Mouse (Mus musculus): ENCODE measurements around the gene Ccdc137. TPM values are rescaled to one million over a fixed set of nuclear protein-coding genes. Genes with fewer than 3 reads are reported as not detected.
A peak's percentile ranks its signal among the peaks of the same experiment; 100 is the strongest.

Gene Ccdc137
- polyA plus RNA-seq, 1 experiment from 2014 or later: 15.2 TPM

DNA sequence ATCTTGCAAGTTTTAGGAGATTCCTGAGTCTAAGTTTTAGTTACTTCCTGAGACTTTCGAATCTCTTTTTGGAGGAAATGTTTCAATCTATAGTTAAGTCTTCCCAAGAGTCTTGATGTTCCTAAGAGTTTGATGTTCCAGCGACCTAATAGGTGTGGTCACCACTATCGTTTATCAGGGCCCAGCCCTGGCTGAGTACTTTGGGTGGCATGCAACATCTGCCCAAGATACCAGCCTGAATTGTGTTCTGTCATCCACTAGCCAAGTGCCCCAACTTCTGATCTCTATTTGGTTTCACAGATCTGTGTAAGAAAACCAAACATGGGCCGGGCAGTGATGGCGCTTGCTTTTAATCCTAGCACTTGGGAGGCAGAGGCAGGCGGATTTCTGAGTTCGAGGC lies 2.5 kb upstream of the Ccdc137 start:
- H3K27ac ChIP-seq (ENCODE audit: low read length): peak overlapping the region; percentile 45
- 58% methylated on average over 7 of the region's 7 CpGs for WGBS (ENCODE audit: insufficient replicate concordance)
- ATAC-seq (ENCODE audit: low read depth): peak; percentile 62

DNA sequence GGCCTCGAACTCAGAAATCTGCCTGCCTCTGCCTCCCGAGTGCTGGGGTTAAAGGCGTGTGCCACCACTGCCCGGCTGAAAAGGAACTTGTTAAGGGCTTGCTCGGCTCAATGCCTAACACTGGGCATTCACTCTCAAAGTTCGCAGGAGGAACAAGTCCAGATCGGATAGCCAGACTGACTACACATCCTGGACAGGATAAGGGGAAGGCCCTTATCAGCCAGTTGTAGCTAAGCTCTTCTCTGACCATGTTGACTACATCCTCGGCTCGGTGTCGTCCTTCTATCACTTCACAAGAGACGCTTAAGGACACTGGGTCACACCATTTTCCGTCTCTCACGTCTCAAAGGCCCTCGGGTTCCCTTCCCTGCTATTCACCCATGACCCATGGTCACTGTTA lies 545 bp upstream of the Ccdc137 start:
- peak overlapping the region; percentile 83 for H3K4me3 ChIP-seq (ENCODE audit: low read depth, low read length)
- peaks cover 8% of the 10 kb centered on the region for H3K36me3 ChIP-seq (ENCODE audit: control insufficient read depth, insufficient read depth)
- WGBS (ENCODE audit: insufficient replicate concordance): 6% methylated on average over 14 of the region's 14 CpGs
- no peaks in the 10 kb centered on the region for H3K27me3 ChIP-seq (ENCODE audit: control insufficient read depth, insufficient read depth, low read depth, low read length)
- H3K27ac ChIP-seq (ENCODE audit: low read length): peak overlapping the region; percentile 87
- peak overlapping the region; percentile 92 for H3K4me2 ChIP-seq (ENCODE audit: low read depth, low read length)
- H3K9me3 ChIP-seq (replicated peaks; ENCODE audit: control insufficient read depth, low read length): no peaks in the 10 kb centered on the region
- peak; percentile 35 for ATAC-seq (ENCODE audit: low read depth)
- peaks cover 39% of the 10 kb centered on the region for H3K4me1 ChIP-seq (ENCODE audit: control insufficient read depth, low read depth, low read length)
- peak overlapping the region; percentile 85 for H3K9ac ChIP-seq (ENCODE audit: low read depth, low read length)

More for the DNA sequence above, 2.5 kb upstream of the Ccdc137 start:
- Histone ChIP-seq H3K9ac (ENCODE audit: low read depth, low read length) (no peak overlapping the region; the same call in 1 of the 2 replicates), H3K4me2 (ENCODE audit: low read depth, low read length) (peak overlapping the region; percentile 30), H3K27me3 (ENCODE audit: control insufficient read depth, insufficient read depth, low read depth, low read length) (no peaks in the 10 kb centered on the region), H3K4me3 (ENCODE audit: low read depth, low read length) (no peak overlapping the region), H3K9me3 (replicated peaks; ENCODE audit: control insufficient read depth, low read length) (no peaks in the 10 kb centered on the region), H3K36me3 (ENCODE audit: control insufficient read depth, insufficient read depth) (no peaks in the 10 kb centered on the region), H3K4me1 (ENCODE audit: control insufficient read depth, low read depth, low read length) (peaks cover 39% of the 10 kb centered on the region)

DNA sequence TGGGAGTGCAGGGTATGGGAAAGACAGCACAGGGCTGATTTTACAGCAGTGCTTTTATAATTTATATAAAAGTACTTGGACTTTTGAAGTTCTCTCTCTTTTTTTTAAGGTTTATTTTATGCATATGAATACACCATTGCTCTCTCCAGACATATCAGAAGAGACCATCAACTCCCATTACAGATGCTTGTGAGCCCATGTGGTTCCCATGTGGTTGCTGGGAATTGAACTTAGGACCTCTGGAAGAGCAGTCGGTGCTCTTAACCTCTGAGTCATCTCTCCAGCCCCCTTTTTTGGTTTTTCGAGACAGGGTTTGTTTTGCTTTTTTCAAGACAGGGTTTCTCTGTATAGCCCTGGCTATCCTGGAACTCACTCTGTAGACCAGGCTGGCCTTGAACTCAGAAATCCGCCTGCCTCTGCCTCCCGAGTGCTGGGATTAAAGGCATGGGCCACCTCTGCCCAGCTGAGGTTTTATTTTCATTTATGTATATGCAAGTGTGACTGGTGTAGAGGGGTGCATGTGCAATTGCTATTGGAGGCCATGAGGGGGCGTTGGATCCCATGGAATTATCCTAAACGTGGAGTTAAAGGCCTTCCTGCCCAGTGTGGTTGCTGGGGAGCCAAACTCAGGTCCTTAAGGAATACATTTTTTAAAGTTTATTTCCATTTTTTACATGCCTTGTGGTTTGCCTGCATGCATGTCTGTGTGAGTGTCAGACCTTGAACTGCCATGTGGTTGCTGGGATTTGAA lies 1.1 kb downstream of the Ccdc137 start:
- peak overlapping the region; percentile 83 for H3K4me3 ChIP-seq (ENCODE audit: low read depth, low read length)
- H3K9ac ChIP-seq (ENCODE audit: low read depth, low read length): peak overlapping the region; percentile 85
- peak overlapping the region; percentile 92 for H3K4me2 ChIP-seq (ENCODE audit: low read depth, low read length)
- H3K27ac ChIP-seq (ENCODE audit: low read length): peak overlapping the region; percentile 87; the same call in 1 of the 2 replicates
- 34% methylated on average over 6 of the region's 6 CpGs for WGBS (ENCODE audit: insufficient replicate concordance)
- no peak for ATAC-seq (ENCODE audit: low read depth)
- H3K9me3 ChIP-seq (replicated peaks; ENCODE audit: control insufficient read depth, low read length): no peaks in the 10 kb centered on the region
- H3K4me1 ChIP-seq (ENCODE audit: control insufficient read depth, low read depth, low read length): peaks cover 39% of the 10 kb centered on the region
- no peaks in the 10 kb centered on the region for H3K27me3 ChIP-seq (ENCODE audit: control insufficient read depth, insufficient read depth, low read depth, low read length)
- H3K36me3 ChIP-seq (ENCODE audit: control insufficient read depth, insufficient read depth): peaks cover 8% of the 10 kb centered on the region

DNA sequence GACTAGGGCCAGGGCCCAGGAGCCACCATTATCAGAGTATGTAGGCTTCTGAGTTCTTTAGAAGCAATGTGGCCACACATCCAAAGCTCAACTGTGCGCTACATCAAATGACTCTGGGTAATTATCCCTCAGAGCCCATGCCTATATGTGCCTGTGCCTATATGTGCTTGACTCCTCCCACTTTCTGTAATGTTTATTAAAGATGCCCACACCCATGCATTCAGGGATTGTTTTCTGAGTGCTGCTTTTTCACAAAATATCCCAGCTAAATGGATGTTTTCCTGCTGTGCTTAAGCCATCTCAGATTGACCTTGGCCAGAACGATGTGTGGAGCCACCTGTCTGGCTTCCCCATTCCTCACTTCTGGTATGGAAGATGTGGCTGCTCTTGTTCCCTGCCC lies 5.6 kb downstream of the Ccdc137 start:
- Histone ChIP-seq H3K9me3 (replicated peaks; ENCODE audit: control insufficient read depth, low read length) (no peaks in the 10 kb centered on the region), H3K9ac (ENCODE audit: low read depth, low read length) (no peak overlapping the region), H3K4me2 (ENCODE audit: low read depth, low read length) (no peak overlapping the region), H3K4me1 (ENCODE audit: control insufficient read depth, low read depth, low read length) (peaks cover 30% of the 10 kb centered on the region), H3K27ac (ENCODE audit: low read length) (no peak overlapping the region), H3K27me3 (ENCODE audit: control insufficient read depth, insufficient read depth, low read depth, low read length) (no peaks in the 10 kb centered on the region), H3K4me3 (ENCODE audit: low read depth, low read length) (no peak overlapping the region), H3K36me3 (ENCODE audit: control insufficient read depth, insufficient read depth) (peaks cover 8% of the 10 kb centered on the region)
- WGBS (ENCODE audit: insufficient replicate concordance): 80% methylated on average over 2 of the region's 2 CpGs
- ATAC-seq (ENCODE audit: low read depth): no peak

DNA sequence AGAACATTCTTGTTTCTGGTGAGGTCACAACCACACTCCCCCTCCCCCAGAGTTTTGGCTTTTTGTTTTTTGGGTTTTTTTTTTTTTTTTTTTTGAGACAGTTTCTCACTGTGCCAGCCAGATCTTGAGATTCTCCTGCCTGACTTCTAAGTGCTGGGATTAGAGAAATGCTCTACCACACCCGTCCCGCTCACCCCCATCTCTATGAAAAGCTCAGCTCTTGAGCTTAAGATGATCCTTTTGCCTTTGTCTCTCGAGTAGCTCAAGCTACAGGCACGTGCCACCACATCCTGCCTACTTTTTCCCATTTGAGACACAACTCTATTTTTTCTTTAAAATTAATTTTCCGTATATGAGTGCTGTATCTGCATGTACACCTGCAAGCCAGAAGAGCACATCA lies 6.5 kb downstream of the Ccdc137 start:
- H3K36me3 ChIP-seq (ENCODE audit: control insufficient read depth, insufficient read depth): peaks cover 10% of the 10 kb centered on the region

DNA sequence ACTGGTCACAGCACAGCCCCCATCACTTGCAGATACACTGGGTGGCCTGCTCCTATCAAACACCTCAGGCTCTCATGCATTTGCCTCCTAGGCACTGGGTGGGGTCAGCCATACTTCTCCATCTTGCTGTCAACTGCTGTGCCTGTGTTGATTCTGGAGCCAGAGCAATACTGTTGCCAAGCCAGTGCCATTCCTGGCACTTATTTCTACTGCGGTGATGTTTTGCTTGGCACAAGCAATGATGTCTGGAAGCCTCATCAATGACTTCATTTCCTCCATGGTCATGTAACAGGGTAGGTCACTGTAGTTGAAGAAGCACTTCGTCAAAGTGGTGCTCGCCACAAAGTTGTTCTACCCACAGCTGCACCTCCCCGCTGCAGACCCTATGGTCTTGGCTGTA lies 7.6 kb downstream of the Ccdc137 start:
- ATAC-seq (ENCODE audit: low read depth): no peak

More for the DNA sequence above, 6.5 kb downstream of the Ccdc137 start:
- no peak for ATAC-seq (ENCODE audit: low read depth)
- H3K9ac ChIP-seq (ENCODE audit: low read depth, low read length): no peak overlapping the region
- H3K4me1 ChIP-seq (ENCODE audit: control insufficient read depth, low read depth, low read length): peaks cover 26% of the 10 kb centered on the region
- H3K27ac ChIP-seq (ENCODE audit: low read length): no peak overlapping the region
- no peak overlapping the region for H3K4me3 ChIP-seq (ENCODE audit: low read depth, low read length)
- H3K4me2 ChIP-seq (ENCODE audit: low read depth, low read length): no peak overlapping the region
- H3K27me3 ChIP-seq (ENCODE audit: control insufficient read depth, insufficient read depth, low read depth, low read length): no peaks in the 10 kb centered on the region
- 72% methylated on average over 5 of the region's 5 CpGs for WGBS (ENCODE audit: insufficient replicate concordance)
- H3K9me3 ChIP-seq (replicated peaks; ENCODE audit: control insufficient read depth, low read length): no peaks in the 10 kb centered on the region

DNA sequence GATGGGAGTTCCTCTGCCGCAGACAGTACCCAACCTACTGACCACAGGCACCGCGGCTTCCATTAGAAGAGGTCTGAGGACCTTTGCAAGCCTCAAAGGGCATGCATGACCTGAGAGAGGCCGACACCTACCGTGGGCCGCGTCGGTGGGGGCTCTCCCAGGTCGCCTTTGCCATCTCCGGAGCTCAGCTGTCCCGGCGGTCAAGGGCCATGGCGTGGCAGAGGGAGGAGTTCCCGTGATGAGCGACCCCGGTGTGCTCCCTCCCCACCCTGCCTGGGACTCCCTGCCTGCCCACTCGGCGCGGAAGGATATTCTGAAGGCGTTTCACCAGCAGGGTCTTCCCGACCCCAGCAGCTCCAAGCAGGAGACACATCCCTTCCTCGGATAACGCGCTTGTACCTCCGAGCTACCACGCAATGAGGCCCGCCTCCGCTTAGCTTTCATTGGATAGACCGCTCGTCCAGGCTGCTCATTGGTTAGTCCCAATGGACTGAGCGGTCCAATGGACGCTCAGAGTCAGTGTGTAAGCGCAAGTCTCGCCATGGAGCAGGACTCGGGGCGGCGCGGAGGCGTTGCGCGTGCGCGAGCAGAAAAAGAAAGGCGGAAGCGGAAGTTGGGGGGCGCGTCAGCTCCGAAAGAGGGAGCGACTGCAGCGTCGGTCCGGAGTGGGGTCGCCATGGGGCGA lies 9.3 kb downstream of the Ccdc137 start, which contains the start of gene Arl16:
Gene Arl16, minus strand, starts transcription at position 557 of the 685 bp plus-strand sequence.
- Histone ChIP-seq H3K36me3 (ENCODE audit: control insufficient read depth, insufficient read depth) (peaks cover 18% of the 10 kb centered on the region), H3K27ac (ENCODE audit: low read length) (peak within 1 kb of the TSS; percentile 75), H3K4me2 (ENCODE audit: low read depth, low read length) (peak within 1 kb of the TSS; percentile 94), H3K9ac (ENCODE audit: low read depth, low read length) (peak within 1 kb of the TSS; percentile 91), H3K27me3 (ENCODE audit: control insufficient read depth, insufficient read depth, low read depth, low read length) (no peaks in the 10 kb centered on the region), H3K9me3 (replicated peaks; ENCODE audit: control insufficient read depth, low read length) (no peaks in the 10 kb centered on the region), H3K4me1 (ENCODE audit: control insufficient read depth, low read depth, low read length) (peaks cover 23% of the 10 kb centered on the region), H3K4me3 (ENCODE audit: low read depth, low read length) (peak within 1 kb of the TSS; percentile 96)
- under 1% methylated on average over 46 of the region's 54 CpGs for WGBS (ENCODE audit: insufficient replicate concordance)
- peak; percentile 100 for ATAC-seq (ENCODE audit: low read depth)

More for the DNA sequence above, 7.6 kb downstream of the Ccdc137 start:
- 72% methylated on average over 4 of the region's 4 CpGs for WGBS (ENCODE audit: insufficient replicate concordance)
- Histone ChIP-seq H3K27ac (ENCODE audit: low read length) (no peak overlapping the region), H3K36me3 (ENCODE audit: control insufficient read depth, insufficient read depth) (peaks cover 14% of the 10 kb centered on the region), H3K9me3 (replicated peaks; ENCODE audit: control insufficient read depth, low read length) (no peaks in the 10 kb centered on the region), H3K4me2 (ENCODE audit: low read depth, low read length) (no peak overlapping the region), H3K4me3 (ENCODE audit: low read depth, low read length) (no peak overlapping the region), H3K27me3 (ENCODE audit: control insufficient read depth, insufficient read depth, low read depth, low read length) (no peaks in the 10 kb centered on the region), H3K4me1 (ENCODE audit: control insufficient read depth, low read depth, low read length) (peaks cover 23% of the 10 kb centered on the region), H3K9ac (ENCODE audit: low read depth, low read length) (no peak overlapping the region)

DNA sequence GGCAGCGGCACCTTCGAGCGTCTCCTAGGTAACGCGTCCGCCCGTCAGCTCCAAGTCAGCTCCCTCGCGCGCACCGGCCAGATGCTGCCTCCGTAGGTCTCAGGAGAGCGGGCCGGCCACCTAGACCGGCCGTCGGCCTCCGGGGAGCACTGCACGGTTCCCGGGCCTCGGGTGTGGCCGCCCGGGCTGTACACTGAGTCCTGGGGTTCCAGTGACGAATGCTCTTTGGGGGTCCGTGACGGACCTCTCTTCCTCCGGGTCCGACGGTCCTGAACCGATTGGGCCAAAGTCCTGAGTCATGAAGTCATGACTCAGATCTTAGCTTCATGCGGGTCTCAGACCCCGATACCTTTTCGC lies 9.8 kb downstream of the Ccdc137 start:
- under 1% methylated on average over 33 of the region's 33 CpGs for WGBS (ENCODE audit: insufficient replicate concordance)
- Histone ChIP-seq H3K9ac (ENCODE audit: low read depth, low read length) (peak overlapping the region; percentile 91), H3K27me3 (ENCODE audit: control insufficient read depth, insufficient read depth, low read depth, low read length) (no peaks in the 10 kb centered on the region), H3K36me3 (ENCODE audit: control insufficient read depth, insufficient read depth) (peaks cover 18% of the 10 kb centered on the region), H3K27ac (ENCODE audit: low read length) (peak overlapping the region; percentile 75), H3K9me3 (replicated peaks; ENCODE audit: control insufficient read depth, low read length) (no peaks in the 10 kb centered on the region), H3K4me2 (ENCODE audit: low read depth, low read length) (peak overlapping the region; percentile 94), H3K4me3 (ENCODE audit: low read depth, low read length) (peak overlapping the region; percentile 96), H3K4me1 (ENCODE audit: control insufficient read depth, low read depth, low read length) (peaks cover 23% of the 10 kb centered on the region)
- ATAC-seq (ENCODE audit: low read depth): peak; percentile 46

DNA sequence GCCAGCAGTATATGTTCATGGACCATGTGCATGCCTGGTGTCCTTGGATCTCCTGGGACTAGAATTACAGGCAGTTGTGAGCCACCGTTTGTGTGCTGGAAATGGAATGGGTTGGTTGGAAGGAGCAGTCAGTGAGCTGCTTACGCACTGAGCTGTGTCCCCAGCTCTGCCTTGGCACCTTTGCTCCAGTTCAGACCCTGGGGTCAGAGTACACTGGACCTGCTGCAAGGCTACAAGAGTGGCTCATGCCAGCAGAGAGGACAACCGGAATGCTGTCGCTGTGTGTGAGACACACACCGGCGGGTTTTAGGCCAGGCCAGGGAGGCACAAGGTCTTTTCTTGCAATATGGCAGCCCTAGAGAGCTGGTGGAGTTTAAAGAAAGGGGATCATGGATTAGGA lies 14.1 kb downstream of the Ccdc137 start:
- no peak overlapping the region for H3K9ac ChIP-seq (ENCODE audit: low read depth, low read length)
- WGBS (ENCODE audit: insufficient replicate concordance): 80% methylated on average over 6 of the region's 6 CpGs
- H3K36me3 ChIP-seq (ENCODE audit: control insufficient read depth, insufficient read depth): peaks cover 40% of the 10 kb centered on the region
- no peak overlapping the region for H3K4me3 ChIP-seq (ENCODE audit: low read depth, low read length)
- peaks cover 11% of the 10 kb centered on the region for H3K4me1 ChIP-seq (ENCODE audit: control insufficient read depth, low read depth, low read length)
- no peak overlapping the region for H3K4me2 ChIP-seq (ENCODE audit: low read depth, low read length)
- H3K9me3 ChIP-seq (replicated peaks; ENCODE audit: control insufficient read depth, low read length): no peaks in the 10 kb centered on the region
- no peak for ATAC-seq (ENCODE audit: low read depth)
- no peak overlapping the region for H3K27ac ChIP-seq (ENCODE audit: low read length)
- H3K27me3 ChIP-seq (ENCODE audit: control insufficient read depth, insufficient read depth, low read depth, low read length): no peaks in the 10 kb centered on the region

Data from liver, embryonic 16.5 days (tissue).